Mouse (Mus musculus) forebrain, embryonic 13.5 days (tissue): Measurements from ENCODE around the gene Mobp. TPM values are rescaled to one million over a fixed set of nuclear protein-coding genes. Genes with fewer than 3 reads are reported as not detected.
A peak's percentile ranks its signal among the peaks of the same experiment; 100 is the strongest.

ENCODE experiments used
- ATAC-seq: fragments of 200-750 bp; cut with Nextera tagmentation; 2 replicates; pipeline ENCODE4 v1.8.0; 2017
- H3K27ac ChIP-seq: fragments of 300-500 bp; sonication (generic); 2 replicates; pipeline ENCODE4 v1.5.1; 2015; ENCODE audit warnings: inconsistent platforms, mild to moderate bottlenecking, moderate library complexity
- H3K27me3 ChIP-seq: fragments of 300-500 bp; sonication (generic); 2 replicates; pipeline ENCODE4 v1.6.1; 2015; ENCODE audit warnings: mild to moderate bottlenecking, inconsistent platforms
- H3K36me3 ChIP-seq: fragments of 300-500 bp; sonication (generic); 2 replicates; pipeline ENCODE4 v1.6.1; 2015; ENCODE audit warnings: mild to moderate bottlenecking, inconsistent platforms; ENCODE audit not compliant: poor library complexity, severe bottlenecking
- H3K4me1 ChIP-seq: fragments of 300-500 bp; sonication (generic); 2 replicates; pipeline ENCODE4 v1.6.1; 2015; ENCODE audit warnings: inconsistent platforms
- H3K4me2 ChIP-seq: fragments of 300-500 bp; sonication (generic); 2 replicates; pipeline ENCODE4 v1.6.1; 2015; ENCODE audit warnings: inconsistent platforms, mild to moderate bottlenecking, moderate library complexity
- H3K4me3 ChIP-seq: fragments of 300-500 bp; sonication (generic); 2 replicates; pipeline ENCODE4 v1.5.1; 2015; ENCODE audit warnings: mild to moderate bottlenecking, inconsistent platforms
- H3K9ac ChIP-seq: fragments of 300-500 bp; sonication (generic); 2 replicates; pipeline ENCODE4 v1.6.1; 2015; ENCODE audit warnings: mild to moderate bottlenecking, inconsistent platforms
- H3K9me3 ChIP-seq: fragments of 300-500 bp; sonication (generic); replicated peaks from 2 replicates; pipeline ENCODE4 v1.6.1; 2016; ENCODE audit warnings: inconsistent platforms
- WGBS: fragments of 180-500 bp; shearing (Covaris S2); methylation state at CpG from one replicate; pipeline ENCODE4 v1.1.7; 2015; 5-methylcytosine and 5-hydroxymethylcytosine counted together
- polyA plus RNA-seq: library from polyadenylated mRNA; unstranded; fragments of >200 nt; fragmentation: Nextera tagmentation; extraction: Ambion mirVana; gene quantifications from 2 replicates; pipeline ENCODE4 v1.2.1, GENCODE M21; 2015

Mobp gene
- polyA plus RNA-seq, 1 experiment from 2014 or later: 0.89 TPM

GRCm38 (mm10) chr9:120191362-120192098 is 42.0 kb downstream of the Mobp start:
- H3K9me3 ChIP-seq: no peaks in the 10 kb centered on the region
- H3K27ac ChIP-seq: no peak overlapping the region
- ATAC-seq: peak; percentile 94
- no peaks in the 10 kb centered on the region for H3K4me1 ChIP-seq
- peak overlapping the region; percentile 62 for H3K9ac ChIP-seq
- H3K4me2 ChIP-seq: peak overlapping the region; percentile 61
- H3K4me3 ChIP-seq: peak overlapping the region; percentile 41
- no peaks in the 10 kb centered on the region for H3K27me3 ChIP-seq
- no peaks in the 10 kb centered on the region for H3K36me3 ChIP-seq
- WGBS: 29% methylated on average over 17 of the region's 21 CpGs

- ATAC-seq: no peak
- Histone ChIP-seq H3K27ac (no peak overlapping the region), H3K4me1 (no peaks in the 10 kb centered on the region), H3K4me2 (no peak overlapping the region), H3K36me3 (no peaks in the 10 kb centered on the region), H3K9ac (no peak overlapping the region), H3K9me3 (no peaks in the 10 kb centered on the region), H3K4me3 (no peak overlapping the region), H3K27me3 (no peaks in the 10 kb centered on the region)
- 74% methylated on average over 7 of the region's 7 CpGs for WGBS
Measured at GRCm38 (mm10) chr9:120192742-120193141, 43.2 kb downstream of the Mobp start.

GRCm38 (mm10) chr9:120200873-120201272 is 51.4 kb downstream of the Mobp start:
- ATAC-seq: no peak
- Histone ChIP-seq H3K9ac (no peak overlapping the region), H3K27ac (no peak overlapping the region)

GRCm38 (mm10) chr9:120201743-120202142 is 52.2 kb downstream of the Mobp start:
- WGBS: 81% methylated on average over 7 of the region's 7 CpGs
- no peaks in the 10 kb centered on the region for H3K4me1 ChIP-seq
- no peak overlapping the region for H3K9ac ChIP-seq
- H3K27ac ChIP-seq: no peak overlapping the region
- H3K9me3 ChIP-seq: no peaks in the 10 kb centered on the region
- no peak overlapping the region for H3K4me2 ChIP-seq
- H3K4me3 ChIP-seq: no peak overlapping the region
- no peaks in the 10 kb centered on the region for H3K36me3 ChIP-seq
- ATAC-seq: no peak
- 0 out of 2 replicates have a peak, but pooled peaks cover 3% of the 10 kb centered on the region for H3K27me3 ChIP-seq

More at GRCm38 (mm10) chr9:120200873-120201272, 51.4 kb downstream of the Mobp start:
- Histone ChIP-seq H3K27me3 (0 out of 2 replicates have a peak, but pooled peaks cover 3% of the 10 kb centered on the region), H3K9me3 (no peaks in the 10 kb centered on the region), H3K36me3 (no peaks in the 10 kb centered on the region), H3K4me2 (no peak overlapping the region), H3K4me3 (no peak overlapping the region), H3K4me1 (no peaks in the 10 kb centered on the region)
- WGBS: 67% methylated on average over 4 of the region's 4 CpGs

- Histone ChIP-seq H3K27ac (no peak overlapping the region), H3K4me2 (peak overlapping the region; percentile 16; the same call in 1 of the 2 replicates), H3K4me3 (no peak overlapping the region), H3K36me3 (no peaks in the 10 kb centered on the region), H3K27me3 (0 out of 2 replicates have a peak, but pooled peaks cover 3% of the 10 kb centered on the region), H3K4me1 (no peaks in the 10 kb centered on the region), H3K9ac (no peak overlapping the region), H3K9me3 (no peaks in the 10 kb centered on the region)
- no peak for ATAC-seq
- WGBS: 28% methylated on average over 12 of the region's 12 CpGs
Measured at GRCm38 (mm10) chr9:120202683-120203082, 53.2 kb downstream of the Mobp start.

GRCm38 (mm10) chr9:120203936-120204335 is 54.4 kb downstream of the Mobp start:
- 0 out of 2 replicates have a peak, but pooled peaks cover 3% of the 10 kb centered on the region for H3K27me3 ChIP-seq
- H3K36me3 ChIP-seq: no peaks in the 10 kb centered on the region
- no peak overlapping the region for H3K27ac ChIP-seq
- H3K9me3 ChIP-seq: no peaks in the 10 kb centered on the region
- no peak overlapping the region for H3K4me2 ChIP-seq
- no peaks in the 10 kb centered on the region for H3K4me1 ChIP-seq
- WGBS: 87% methylated on average over 10 of the region's 10 CpGs
- no peak overlapping the region for H3K4me3 ChIP-seq
- ATAC-seq: no peak
- no peak overlapping the region for H3K9ac ChIP-seq

- H3K4me3 ChIP-seq: no peak overlapping the region
- H3K4me2 ChIP-seq: no peak overlapping the region
- no peak for ATAC-seq
- H3K9me3 ChIP-seq: no peaks in the 10 kb centered on the region
- no peak overlapping the region for H3K9ac ChIP-seq
- no peak overlapping the region for H3K27ac ChIP-seq
- H3K4me1 ChIP-seq: no peaks in the 10 kb centered on the region
- no peaks in the 10 kb centered on the region for H3K36me3 ChIP-seq
- H3K27me3 ChIP-seq: 0 out of 2 replicates have a peak, but pooled peaks cover 3% of the 10 kb centered on the region
- 81% methylated on average over 17 of the region's 17 CpGs for WGBS
Measured at GRCm38 (mm10) chr9:120206897-120207296, 57.4 kb downstream of the Mobp start.

GRCm38 (mm10) chr9:120210068-120210467 is 60.6 kb downstream of the Mobp start:
- Histone ChIP-seq H3K9me3 (no peaks in the 10 kb centered on the region), H3K27me3 (no peaks in the 10 kb centered on the region), H3K27ac (no peak overlapping the region), H3K4me3 (no peak overlapping the region), H3K4me1 (0 out of 2 replicates have a peak, but pooled peaks cover 4% of the 10 kb centered on the region), H3K36me3 (no peaks in the 10 kb centered on the region), H3K9ac (no peak overlapping the region), H3K4me2 (no peak overlapping the region)
- no peak for ATAC-seq
- WGBS: 75% methylated on average over 4 of the region's 4 CpGs

- no peaks in the 10 kb centered on the region for H3K9me3 ChIP-seq
- no peaks in the 10 kb centered on the region for H3K36me3 ChIP-seq
- no peak overlapping the region for H3K4me2 ChIP-seq
- no peak for ATAC-seq
- no peak overlapping the region for H3K4me3 ChIP-seq
- H3K27ac ChIP-seq: no peak overlapping the region
- H3K4me1 ChIP-seq: 0 out of 2 replicates have a peak, but pooled peaks cover 7% of the 10 kb centered on the region
- H3K27me3 ChIP-seq: no peaks in the 10 kb centered on the region
- WGBS: 68% methylated on average over 4 of the region's 4 CpGs
- H3K9ac ChIP-seq: no peak overlapping the region
Measured at GRCm38 (mm10) chr9:120210865-120211264, 61.4 kb downstream of the Mobp start.

- H3K36me3 ChIP-seq: no peaks in the 10 kb centered on the region
- H3K27me3 ChIP-seq: no peaks in the 10 kb centered on the region
- H3K9me3 ChIP-seq: no peaks in the 10 kb centered on the region
- WGBS: 73% methylated on average over 6 of the region's 6 CpGs
- 0 out of 2 replicates have a peak, but pooled peaks cover 10% of the 10 kb centered on the region for H3K4me1 ChIP-seq
- no peak overlapping the region for H3K9ac ChIP-seq
- no peak overlapping the region for H3K4me2 ChIP-seq
- H3K27ac ChIP-seq: no peak overlapping the region
- ATAC-seq: no peak
- no peak overlapping the region for H3K4me3 ChIP-seq
Measured at GRCm38 (mm10) chr9:120212936-120213335, 63.4 kb downstream of the Mobp start.

GRCm38 (mm10) chr9:120214978-120215495 is 65.5 kb downstream of the Mobp start:
- WGBS: 86% methylated on average over 11 of the region's 11 CpGs
- H3K4me3 ChIP-seq: no peak overlapping the region
- no peak for ATAC-seq
- no peak overlapping the region for H3K4me2 ChIP-seq
- no peaks in the 10 kb centered on the region for H3K9me3 ChIP-seq
- no peak overlapping the region for H3K9ac ChIP-seq
- no peak overlapping the region for H3K27ac ChIP-seq
- H3K36me3 ChIP-seq: no peaks in the 10 kb centered on the region
- H3K27me3 ChIP-seq: no peaks in the 10 kb centered on the region
- 0 out of 2 replicates have a peak, but pooled peaks cover 10% of the 10 kb centered on the region for H3K4me1 ChIP-seq

- Histone ChIP-seq H3K4me1 (peaks cover 10% of the 10 kb centered on the region; the same call in 1 of the 2 replicates), H3K27ac (no peak overlapping the region), H3K4me3 (no peak overlapping the region), H3K9ac (no peak overlapping the region), H3K36me3 (no peaks in the 10 kb centered on the region), H3K27me3 (no peaks in the 10 kb centered on the region), H3K9me3 (no peaks in the 10 kb centered on the region), H3K4me2 (no peak overlapping the region)
- WGBS: 71% methylated on average over 3 of the region's 3 CpGs
- no peak for ATAC-seq
Measured at GRCm38 (mm10) chr9:120219411-120219810, 69.9 kb downstream of the Mobp start.
